Mouse (Mus musculus) urinary bladder, postnatal 36 days (tissue): Measurements from ENCODE around the gene Gm10491.

ENCODE experiments used
- DNase-seq, 2 experiments: peaks; one replicate each; pipeline ENCODE4 v3.0.0; 2022; ENCODE audit warnings: low spot score in 2 of 2, mixed read lengths in 1 of 2

The Gm10491 gene

DNA sequence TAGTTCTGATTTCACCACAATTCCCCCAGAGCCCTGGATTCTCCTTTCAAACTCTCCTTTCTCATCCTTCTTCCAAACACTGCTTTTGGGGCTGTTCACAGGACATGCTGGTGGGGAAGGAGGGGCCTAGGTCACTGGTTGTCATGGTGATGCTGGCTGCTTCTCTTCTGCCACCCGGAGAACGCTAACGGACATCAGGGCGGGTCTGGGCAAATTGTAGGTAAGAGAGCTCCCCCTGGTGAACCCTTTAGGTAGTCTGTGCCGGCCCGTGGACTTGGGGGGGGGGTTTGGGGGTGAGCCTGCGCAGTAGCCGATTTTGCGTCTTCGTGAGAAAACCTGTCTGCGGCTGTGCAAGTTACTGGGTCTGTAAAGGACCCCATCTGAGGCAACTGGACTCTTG is 27.8 kb downstream of the Gm10491 start:
- peak; percentile 11 to 47 for DNase-seq

DNA sequence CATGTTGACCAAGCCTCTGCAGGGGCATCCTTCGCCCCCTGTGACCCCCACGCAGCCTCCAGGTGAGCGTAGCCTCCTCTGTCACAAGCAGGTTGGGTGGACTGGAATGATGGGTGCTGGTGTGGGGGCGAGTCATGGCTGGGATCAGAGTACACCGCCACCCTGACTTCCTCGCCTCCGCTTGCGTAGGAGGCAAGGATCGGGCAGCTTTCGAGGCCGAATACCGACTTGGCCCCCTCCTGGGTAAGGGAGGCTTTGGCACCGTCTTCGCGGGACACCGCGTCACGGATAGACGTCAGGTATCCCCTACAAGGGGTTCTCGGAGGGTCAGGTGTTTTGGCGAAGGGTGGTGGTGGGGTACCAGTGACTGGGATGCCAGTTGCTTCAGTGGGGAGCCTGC is 29.1 kb downstream of the Gm10491 start:
- DNase-seq, result no peak

GRCm38 (mm10) chrX:7878007-7878419 is 29.6 kb downstream of the Gm10491 start, which contains the start of gene Pim2:
Gene Pim2 (plus strand): TSS chrX:7878262.
- DNase-seq, result peak; percentile 59 to 77

DNA sequence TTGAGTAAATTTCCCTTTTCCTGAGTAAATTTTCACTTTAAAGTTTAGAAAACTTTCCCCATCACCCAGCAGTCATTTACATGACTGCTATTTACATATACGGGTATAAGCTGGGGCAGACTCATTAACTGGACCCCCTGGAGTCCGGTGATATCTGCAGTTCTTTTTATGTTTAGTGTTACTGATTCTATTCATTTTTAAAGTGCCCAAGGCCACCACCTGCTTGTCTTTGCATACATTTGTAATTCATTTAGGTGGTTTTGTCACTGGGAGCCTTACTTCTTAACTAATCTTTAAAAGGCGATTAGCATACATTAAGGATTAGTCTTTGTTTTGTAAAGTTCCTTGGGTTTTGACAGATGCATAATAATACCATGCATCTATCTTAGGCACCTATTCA is 37.8 kb downstream of the Gm10491 start:
- no peak for DNase-seq

DNA sequence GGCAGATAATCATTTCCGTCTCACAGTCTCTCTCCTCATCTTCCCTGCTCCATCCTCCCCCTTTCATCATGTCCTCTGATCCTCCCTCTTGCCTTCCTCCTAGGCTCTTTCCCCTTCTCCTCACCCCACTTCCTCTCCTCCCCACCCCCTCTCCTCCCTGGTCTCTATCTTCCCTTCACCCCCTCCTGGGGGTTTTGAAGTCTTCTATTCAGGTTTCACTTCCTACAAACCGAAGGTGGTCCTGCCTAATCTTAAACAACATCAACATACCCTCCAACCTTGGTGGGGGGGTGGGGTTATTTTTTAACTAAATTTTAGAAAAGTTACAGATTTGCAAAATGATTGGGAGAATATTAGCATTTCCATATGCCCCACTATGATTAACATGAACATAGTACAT is 39.1 kb downstream of the Gm10491 start:
- DNase-seq, result no peak

- no peak for DNase-seq
Measured at GRCm38 (mm10) chrX:7867141-7867540, 40.5 kb downstream of the Gm10491 start.

GRCm38 (mm10) chrX:7865786-7866185 is 41.8 kb downstream of the Gm10491 start:
- no peak for DNase-seq

DNA sequence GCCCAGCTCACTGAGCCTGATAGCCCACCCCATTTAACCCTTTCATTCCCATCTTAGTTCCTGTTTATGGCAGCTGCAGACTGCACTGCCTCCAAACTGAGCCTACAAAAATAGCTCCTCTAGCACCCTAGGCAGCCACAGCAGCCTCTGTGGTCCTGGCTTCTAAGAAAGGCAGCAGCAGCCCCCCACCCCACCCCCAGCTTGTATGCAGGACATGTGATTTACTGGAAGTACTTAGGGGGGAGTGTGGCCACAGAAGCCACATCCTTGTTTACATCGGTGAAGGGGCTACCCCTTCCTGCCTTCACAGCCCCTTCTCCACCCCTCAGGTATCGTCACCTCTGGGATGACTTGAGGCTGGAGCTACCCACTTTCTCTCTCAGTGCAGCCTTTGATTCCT is 42.3 kb downstream of the Gm10491 start:
- DNase-seq, result no peak

GRCm38 (mm10) chrX:7864551-7864950 is 43.1 kb downstream of the Gm10491 start:
- no peak for DNase-seq

DNA sequence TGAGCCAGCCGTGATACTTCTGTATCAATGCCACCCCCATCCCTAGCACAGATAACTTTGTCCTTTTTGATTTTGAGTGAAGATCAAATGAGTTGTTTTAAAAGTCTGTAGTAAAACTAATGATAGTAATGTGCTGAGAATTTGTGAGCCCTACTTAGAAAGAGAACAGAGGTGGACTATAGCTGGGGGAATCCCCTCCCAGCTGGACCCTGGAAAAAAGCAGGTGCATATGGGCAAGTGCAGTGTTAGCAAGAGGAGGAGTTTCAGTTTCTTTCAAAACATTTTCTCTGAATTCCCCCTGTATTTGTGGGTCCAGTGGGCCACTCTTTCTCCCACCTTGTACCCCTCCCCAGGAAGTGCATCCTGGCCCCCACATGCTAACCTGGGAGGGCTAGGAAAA is 44.5 kb downstream of the Gm10491 start:
- no peak for DNase-seq

GRCm38 (mm10) chrX:7859191-7859753 is 48.4 kb downstream of the Gm10491 start:
- DNase-seq, result no peak
